8 mouse cellular contexts compared by ENCODE assay signal in genomic region chr13:67830911-67831336, GRCm38 (mm10). TPM values are rescaled to one million over a fixed set of nuclear protein-coding genes. Genes with fewer than 3 reads are reported as not detected.
DNase-seq lines count a peak whose midpoint lies in the region; ATAC-seq and TF ChIP-seq lines count a peak whose summit lies in the region.

TSS of gene Gm10037 (plus strand) at chr13:67831106.

- no peak for ATAC-seq in erythroid progenitor cell, adult 5-6 weeks (replicated peaks; ENCODE audit: low FRiP score, poor library complexity, severe bottlenecking)

- peaks cover 10% of the 10 kb centered on the region for H3K9me3 ChIP-seq in megakaryocyte, embryonic 14.5 days

- peak; percentile 54 for DNase-seq in adrenal gland, adult 8-10 months
- DNase-seq in heart, adult 18-20 months: peak; percentile 54 to 75
- DNase-seq in kidney, adult 11 months: peak; percentile 57
- DNase-seq in left cerebral cortex, postnatal 25 days (ENCODE audit: low spot score in 2 of 2): peak; percentile 79 to 87
- DNase-seq in right cerebral cortex, adult 2 months (ENCODE audit: low spot score in 2 of 2): peak; percentile 67 to 83

- H3K4me1 ChIP-seq in cortical plate, adult 2 months (ENCODE audit: control insufficient read depth, insufficient read depth, low read length): no peaks in the 10 kb centered on the region
- H3K4me1 ChIP-seq in megakaryocyte, embryonic 14.5 days: no peaks in the 10 kb centered on the region

- peak within 1 kb of the TSS; percentile 12; the same call in 1 of the 2 replicates for H3K27ac ChIP-seq in cortical plate, adult 2 months (ENCODE audit: insufficient read depth, low read length)

- H3K36me3 ChIP-seq in megakaryocyte, embryonic 14.5 days (replicated peaks; ENCODE audit: low read length): peaks cover 5% of the 10 kb centered on the region

- intact Hi-C loops in left cerebral cortex, postnatal 25 days (cut with DNase I): no loop called here

- peak within 1 kb of the TSS; percentile 80 for H3K4me3 ChIP-seq in cortical plate, adult 2 months (ENCODE audit: insufficient read depth, low read length)
- H3K4me3 ChIP-seq in megakaryocyte, embryonic 14.5 days (replicated peaks): peak within 1 kb of the TSS; percentile 38

- no peaks in the 10 kb centered on the region for H3K27me3 ChIP-seq in megakaryocyte, embryonic 14.5 days (replicated peaks)

- TF ChIP-seq CTCF in cortical plate, adult 2 months (IDR thresholded peaks at IDR 0.05; ENCODE audit: extremely low read depth, insufficient read depth, low read length): no peak

- no peak; the same call in 1 of the 2 replicates for TF ChIP-seq POLR2A in cortical plate, adult 2 months (IDR thresholded peaks at IDR 0.05; ENCODE audit: extremely low read depth, insufficient read depth, low read length)

RNA-seq across cellular contexts. Expression of gene Gm10037, which starts in this region (rescaled TPM):
- total RNA-seq in adrenal gland, adult 8-10 months (2022): 1 to 10 TPM; 2.8 to 4.4 (median 3.1) TPM
- polyA plus RNA-seq in cortical plate, adult 2 months (2012; rRNA removed): 16.6 and 18.0 TPM in 2 replicates
- 1 to 10 TPM; 1.1 to 1.4 TPM for total RNA-seq in heart, adult 18-20 months (2021)
- 10 to 100 TPM; 11.8 to 12.8 TPM for total RNA-seq in left cerebral cortex, postnatal 25 days (2021)
- not detected in 2 replicates for polyA plus RNA-seq in megakaryocyte, embryonic 14.5 days (2012; ENCODE audit: insufficient read depth, low replicate concordance)
- not detected in 2 replicates for total RNA-seq in erythroid progenitor cell, adult 5-6 weeks (2015; ENCODE audit: low replicate concordance)
- total RNA-seq in erythroid progenitor cell, adult 5-6 weeks (2017; ENCODE audit: low replicate concordance): not detected in 2 replicates

Comparison
In these comparisons a context has a peak if more than half of its experiments do, and no peak if none do; other contexts are left out.
1. RNA of gene Gm10037 (polyA plus RNA-seq): 16.6 to 18.0 TPM in cortical plate, adult 2 months; not detected in megakaryocyte, embryonic 14.5 days; every median in the first group is over 10 times any median in the second.
2. Peak in every context shown above with its lines, with median percentiles within 50 percentile points of each other: DNase-seq.